Mouse (Mus musculus) lung, postnatal 36 days (tissue): Measurements from ENCODE around the gene Cdk19.
"Not testable (repeated sequence)": the region's sequence is repeated elsewhere in the genome, so short reads cannot be mapped to it uniquely, and the experiment has no call there.

Source experiments
- DNase-seq: peaks from one replicate; pipeline ENCODE4 v3.0.0; 2022; ENCODE audit warnings: mixed read lengths

Gene Cdk19

GRCm38 (mm10) chr10:40398842-40399241, 59.5 kb downstream of the Cdk19 start:
- DNase-seq: no peak

GRCm38 (mm10) chr10:40399328-40399727, 60.0 kb downstream of the Cdk19 start:
- no peak for DNase-seq

- no peak for DNase-seq
Observed at GRCm38 (mm10) chr10:40400293-40400692, 60.9 kb downstream of the Cdk19 start.

- DNase-seq: no peak
Observed at GRCm38 (mm10) chr10:40406655-40407054, 67.3 kb downstream of the Cdk19 start.

- no peak for DNase-seq
Observed at GRCm38 (mm10) chr10:40409336-40409735, 70.0 kb downstream of the Cdk19 start.

- no peak for DNase-seq
Observed at GRCm38 (mm10) chr10:40411370-40411769, 72.0 kb downstream of the Cdk19 start.

GRCm38 (mm10) chr10:40416944-40417343, 77.6 kb downstream of the Cdk19 start:
- DNase-seq: peak; percentile 73

GRCm38 (mm10) chr10:40419841-40420240, 80.5 kb downstream of the Cdk19 start:
- DNase-seq: no peak

- DNase-seq: no peak
Observed at GRCm38 (mm10) chr10:40420703-40421102, 81.3 kb downstream of the Cdk19 start.

GRCm38 (mm10) chr10:40421724-40422123, 82.4 kb downstream of the Cdk19 start:
- no peak for DNase-seq

GRCm38 (mm10) chr10:40422696-40423095, 83.3 kb downstream of the Cdk19 start:
- DNase-seq: no peak

GRCm38 (mm10) chr10:40424428-40424827, 85.1 kb downstream of the Cdk19 start:
- DNase-seq: not testable (repeated sequence)

- DNase-seq: no peak
Observed at GRCm38 (mm10) chr10:40425243-40426095, 86.1 kb downstream of the Cdk19 start.

- DNase-seq: no peak
Observed at GRCm38 (mm10) chr10:40426096-40426450, 86.7 kb downstream of the Cdk19 start.

GRCm38 (mm10) chr10:40428633-40429032, 89.3 kb downstream of the Cdk19 start:
- no peak for DNase-seq

- peak; percentile 32 for DNase-seq
Observed at GRCm38 (mm10) chr10:40429081-40429480, 89.7 kb downstream of the Cdk19 start.

GRCm38 (mm10) chr10:40430209-40430608, 90.8 kb downstream of the Cdk19 start:
- no peak for DNase-seq

GRCm38 (mm10) chr10:40431957-40432356, 92.6 kb downstream of the Cdk19 start:
- no peak for DNase-seq

- no peak for DNase-seq
Observed at GRCm38 (mm10) chr10:40432375-40432774, 93.0 kb downstream of the Cdk19 start.

GRCm38 (mm10) chr10:40435402-40435801, 96.0 kb downstream of the Cdk19 start:
- DNase-seq: peak; percentile 35

GRCm38 (mm10) chr10:40437117-40437516, 97.8 kb downstream of the Cdk19 start:
- no peak for DNase-seq

- no peak for DNase-seq
Observed at GRCm38 (mm10) chr10:40440740-40441139, 101.4 kb downstream of the Cdk19 start.

- DNase-seq: no peak
Observed at GRCm38 (mm10) chr10:40442076-40442475, 102.7 kb downstream of the Cdk19 start.

- DNase-seq: no peak
Observed at GRCm38 (mm10) chr10:40443371-40443770, 104.0 kb downstream of the Cdk19 start.

- no peak for DNase-seq
Observed at GRCm38 (mm10) chr10:40443806-40444357, 104.5 kb downstream of the Cdk19 start.
